Mouse (Mus musculus) limb, embryonic 13.5 days (tissue): ENCODE data around the gene Usp51. TPM values are rescaled to one million over a fixed set of nuclear protein-coding genes. Genes with fewer than 3 reads are reported as not detected.
A peak's percentile ranks its signal among the peaks of the same experiment; 100 is the strongest.
"Not testable (repeated sequence)": the region's sequence is repeated elsewhere in the genome, so short reads cannot be mapped to it uniquely, and the experiment has no call there.

Experiments used
- ATAC-seq: fragments of 200-750 bp; cut with Nextera tagmentation; 2 replicates; pipeline ENCODE4 v1.8.0; 2017; ENCODE audit warnings: low read depth, moderate number of reproducible peaks, moderate TSS enrichment; ENCODE audit not compliant: low FRiP score
- H3K27ac ChIP-seq: fragments of 300-500 bp; sonication (generic); 2 replicates; pipeline ENCODE4 v1.5.1; 2015; ENCODE audit warnings: inconsistent platforms, mild to moderate bottlenecking, moderate library complexity
- H3K27me3 ChIP-seq: fragments of 300-500 bp; sonication (generic); 2 replicates; pipeline ENCODE4 v1.6.1; 2015; ENCODE audit warnings: mild to moderate bottlenecking, inconsistent platforms
- H3K36me3 ChIP-seq: fragments of 300-500 bp; sonication (generic); 2 replicates; pipeline ENCODE4 v1.6.1; 2015; ENCODE audit warnings: inconsistent platforms, mild to moderate bottlenecking, moderate library complexity
- H3K4me1 ChIP-seq: fragments of 300-500 bp; sonication (generic); 2 replicates; pipeline ENCODE4 v1.6.1; 2015; ENCODE audit warnings: inconsistent platforms
- H3K4me2 ChIP-seq: fragments of 300-500 bp; sonication (generic); replicated peaks from 2 replicates; pipeline ENCODE4 v1.6.1; 2015; ENCODE audit warnings: inconsistent platforms, mild to moderate bottlenecking, moderate library complexity
- H3K4me3 ChIP-seq: fragments of 300-500 bp; sonication (generic); 2 replicates; pipeline ENCODE4 v1.5.1; 2015; ENCODE audit warnings: moderate library complexity, mild to moderate bottlenecking, inconsistent platforms
- H3K9ac ChIP-seq: fragments of 300-500 bp; sonication (generic); 2 replicates; pipeline ENCODE4 v1.6.1; 2015; ENCODE audit warnings: mild to moderate bottlenecking, inconsistent platforms
- H3K9me3 ChIP-seq: fragments of 300-500 bp; sonication (generic); 2 replicates; pipeline ENCODE4 v1.6.1; 2016; ENCODE audit warnings: inconsistent platforms
- WGBS: fragments of 180-500 bp; shearing (Covaris S2); methylation state at CpG from one replicate; pipeline ENCODE4 v1.1.7; 2015; 5-methylcytosine and 5-hydroxymethylcytosine counted together
- polyA plus RNA-seq: library from polyadenylated mRNA; unstranded; fragments of >200 nt; fragmentation: Nextera tagmentation; extraction: Ambion mirVana; gene quantifications from 2 replicates; pipeline ENCODE4 v1.2.1, GENCODE M21; 2015

Usp51 gene
- polyA plus RNA-seq, 1 experiment from 2014 or later = 1.9 TPM

DNA sequence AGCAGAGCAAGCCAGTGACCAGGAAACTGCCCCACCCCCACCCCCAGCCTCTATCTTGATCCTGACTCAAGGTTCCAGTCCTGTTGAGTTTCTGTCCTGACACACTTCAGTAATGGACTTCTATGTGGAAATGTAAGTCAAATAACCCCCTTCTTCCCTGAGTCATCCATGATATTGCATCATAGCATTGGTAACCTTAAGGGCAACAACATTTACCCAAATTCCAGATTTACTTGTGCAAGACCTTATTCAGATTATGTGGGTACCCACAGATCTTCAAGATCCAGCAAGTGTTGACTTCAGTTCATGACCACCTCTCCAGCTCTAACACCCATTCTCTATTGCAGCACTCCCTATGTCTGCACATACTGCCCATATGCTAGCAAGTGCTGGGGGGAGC is 25.3 kb downstream of the Usp51 start:
- not testable (repeated sequence) for ATAC-seq, H3K4me1 ChIP-seq, H3K27ac ChIP-seq, H3K27me3 ChIP-seq, H3K4me2 ChIP-seq, H3K36me3 ChIP-seq, H3K4me3 ChIP-seq, H3K9ac ChIP-seq, H3K9me3 ChIP-seq

- H3K27me3 ChIP-seq = peaks cover 18% of the 10 kb centered on the region
- no peaks in the 10 kb centered on the region for H3K4me1 ChIP-seq
- ATAC-seq = peak; percentile 97
- H3K9me3 ChIP-seq = no peaks in the 10 kb centered on the region
- WGBS = 18% methylated on average over 46 of the region's 49 CpGs
- H3K36me3 ChIP-seq = no peaks in the 10 kb centered on the region
- H3K4me2 ChIP-seq = peak within 1 kb of the TSS; percentile 63
- peak within 1 kb of the TSS; percentile 55 for H3K4me3 ChIP-seq
- H3K27ac ChIP-seq = peak within 1 kb of the TSS; percentile 92
- peak within 1 kb of the TSS; percentile 82 for H3K9ac ChIP-seq
Measured at GRCm38 (mm10) chrX:153037087-153037971, 31.1 kb downstream of the Usp51 start, which contains the start of gene Mageh1. TSS of gene Mageh1 (minus strand) at chrX:153037575.

DNA sequence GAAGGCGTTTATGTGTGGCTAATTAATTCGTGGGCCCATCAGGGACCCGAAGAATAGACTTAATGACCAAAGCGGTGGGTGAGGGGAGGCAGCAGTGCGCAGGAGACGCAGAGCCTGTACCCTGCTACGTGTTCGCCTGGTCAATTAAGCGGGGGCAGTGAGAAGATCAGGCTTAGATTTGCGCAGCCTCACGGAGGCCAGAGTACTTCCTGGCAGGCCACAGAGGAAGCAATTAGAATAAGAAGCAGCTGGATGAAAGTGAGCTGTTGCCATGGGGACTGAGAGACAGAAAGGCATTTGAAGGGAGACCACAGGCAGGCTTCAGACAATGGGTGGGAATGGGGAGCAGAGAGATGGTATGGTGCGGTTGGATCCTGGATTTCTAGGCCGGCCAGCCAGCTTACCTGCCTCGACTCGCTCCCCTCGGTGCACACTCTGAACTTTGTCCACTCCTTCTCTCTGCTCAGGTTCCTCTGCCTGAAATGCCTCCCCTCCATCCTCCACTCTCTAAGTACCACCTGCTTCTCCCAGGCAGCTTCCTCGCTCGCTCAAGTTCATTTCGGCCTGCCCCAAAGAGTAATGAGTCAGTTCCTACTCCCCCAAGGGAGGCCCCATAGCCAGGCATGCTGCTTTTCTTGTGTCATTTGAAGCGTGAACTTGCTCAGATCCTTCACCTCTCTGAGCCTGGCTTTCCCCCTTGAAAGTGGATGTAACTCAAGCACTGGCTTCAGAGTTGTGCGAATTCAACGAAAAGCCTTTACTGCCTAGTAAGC is 31.9 kb downstream of the Usp51 start:
- Histone ChIP-seq H3K27me3 (peaks cover 20% of the 10 kb centered on the region), H3K4me3 (peak overlapping the region; percentile 55), H3K4me2 (peak overlapping the region; percentile 63)
- not testable (repeated sequence) for H3K4me1 ChIP-seq, H3K27ac ChIP-seq, H3K9ac ChIP-seq, H3K36me3 ChIP-seq, H3K9me3 ChIP-seq
- peak; percentile 77 for ATAC-seq
- WGBS = 8% methylated on average over 7 of the region's 22 CpGs

Other genes with a start within 250 kb of the Usp51 start
- gene Shroom2, start 237.0 kb upstream of the Usp51 start, polyA plus RNA-seq = 5.8 and 6.3 TPM in 2 replicates
- gene Gpr143, start 224.5 kb upstream of the Usp51 start, polyA plus RNA-seq = 0.14 and 0.23 TPM in 2 replicates
- 81.0 and 85.5 TPM in 2 replicates for gene Mageh1, start 31.1 kb downstream of the Usp51 start, polyA plus RNA-seq
- gene Foxr2, start 112.3 kb downstream of the Usp51 start, polyA plus RNA-seq = not detected in 2 replicates
- 2.8 and 3.0 TPM in 2 replicates for gene Rragb, start 133.5 kb downstream of the Usp51 start, polyA plus RNA-seq
- gene Klf8, start 231.0 kb downstream of the Usp51 start, polyA plus RNA-seq = 1.5 and 1.7 TPM in 2 replicates